Comparison of ENCODE assay signal across 30 mouse cellular contexts in genomic region chr6:138580491-138581076, GRCm38 (mm10). TPM values are rescaled to one million over a fixed set of nuclear protein-coding genes. Genes with fewer than 3 reads are reported as not detected.
A peak's percentile ranks its signal among the peaks of the same experiment; 100 is the strongest.
DNase-seq lines count a peak whose midpoint lies in the region; ATAC-seq and TF ChIP-seq lines count a peak whose summit lies in the region.
"Had no signal": no experiment of that assay in that cellular context is flagged by ENCODE, and none has a peak within 500 bp of the region (broad histone marks: within the 10 kb centered on the region; RNA-seq: fewer than 3 reads in every experiment).

No protein-coding gene starts in this region.

- H3K9me3 ChIP-seq in forebrain, embryonic 14.5 days (replicated peaks; ENCODE audit: control insufficient read depth, low read length) = no peaks in the 10 kb centered on the region
- H3K9me3 ChIP-seq in forebrain, embryonic 12.5 days = no peaks in the 10 kb centered on the region
- H3K9me3 ChIP-seq in midbrain, embryonic 14.5 days (ENCODE audit: control insufficient read depth, low read length) = no peaks in the 10 kb centered on the region
- H3K9me3 ChIP-seq: embryonic facial prominence, embryonic 12.5 days; forebrain, embryonic 10.5 days; limb, embryonic 13.5 days; lung, embryonic 15.5 days; neural tube, embryonic 13.5 days had no signal

- no peak overlapping the region for H3K4me3 ChIP-seq in forebrain, embryonic 14.5 days (ENCODE audit: low read depth, low read length)
- H3K4me3 ChIP-seq in forebrain, embryonic 12.5 days (replicated peaks) = no peak overlapping the region
- H3K4me3 ChIP-seq in layer of hippocampus, adult 2 months = peak overlapping the region; percentile 13; the same call in 1 of the 2 replicates
- H3K4me3 ChIP-seq in midbrain, embryonic 14.5 days (replicated peaks; ENCODE audit: low read depth, low read length) = peak overlapping the region; percentile 7; the same call in 1 of the 2 replicates
- H3K4me3 ChIP-seq: embryonic facial prominence, embryonic 12.5 days; forebrain, embryonic 10.5 days; limb, embryonic 13.5 days; lung, embryonic 15.5 days; neural tube, embryonic 13.5 days had no signal

- peaks cover 7% of the 10 kb centered on the region for H3K4me1 ChIP-seq in forebrain, embryonic 14.5 days (ENCODE audit: control insufficient read depth, insufficient read depth, low read length)
- peaks cover 19% of the 10 kb centered on the region for H3K4me1 ChIP-seq in forebrain, embryonic 12.5 days
- H3K4me1 ChIP-seq in midbrain, embryonic 14.5 days (ENCODE audit: control insufficient read depth, insufficient read depth, low read length) = peaks cover 30% of the 10 kb centered on the region
- H3K4me1 ChIP-seq: embryonic facial prominence, embryonic 12.5 days; limb, embryonic 13.5 days; lung, embryonic 15.5 days had no signal

- no peak overlapping the region for H3K4me2 ChIP-seq in forebrain, embryonic 14.5 days (ENCODE audit: low read length)
- no peak overlapping the region for H3K4me2 ChIP-seq in forebrain, embryonic 12.5 days
- peak overlapping the region; percentile 39 for H3K4me2 ChIP-seq in midbrain, embryonic 14.5 days (ENCODE audit: low read length)
- H3K4me2 ChIP-seq: embryonic facial prominence, embryonic 12.5 days; limb, embryonic 13.5 days; liver, embryonic 11.5 days; lung, embryonic 15.5 days; neural tube, embryonic 13.5 days had no signal

- DNase-seq in forebrain, embryonic 14.5 days (ENCODE audit: low spot score) = peak; percentile 30
- DNase-seq in layer of hippocampus, adult 2 months (ENCODE audit: low spot score in 2 of 2) = no peak
- no peak for DNase-seq in layer of hippocampus, postnatal 25 days (ENCODE audit: extremely low spot score in 1 of 2, low spot score in 1 of 2)
- peak; percentile 64 for DNase-seq in midbrain, embryonic 14.5 days
- DNase-seq in urinary bladder, postnatal 4 days (ENCODE audit: low spot score in 2 of 2) = no peak
- no peak for DNase-seq in left cerebral cortex, postnatal 10 days (ENCODE audit: extremely low spot score in 1 of 2, low spot score in 2 of 2)
- DNase-seq: adrenal gland, adult 8-10 months; cerebellum, adult 11 months; cerebellum, adult 9-10 months; cerebellum, postnatal 36 days; forebrain, postnatal 0 days; heart, postnatal 14 days; kidney, adult 9 months; kidney, postnatal 10 days; layer of hippocampus, adult 9-11 months; right cerebral cortex, postnatal 14 days; thymus, postnatal 4 days had no signal

- H3K36me3 ChIP-seq in forebrain, embryonic 14.5 days (ENCODE audit: control insufficient read depth, insufficient read depth, low read length) = no peaks in the 10 kb centered on the region
- no peaks in the 10 kb centered on the region for H3K36me3 ChIP-seq in forebrain, embryonic 12.5 days (replicated peaks)
- no peaks in the 10 kb centered on the region for H3K36me3 ChIP-seq in midbrain, embryonic 14.5 days (ENCODE audit: control insufficient read depth, insufficient read depth, low read length)
- H3K36me3 ChIP-seq: embryonic facial prominence, embryonic 12.5 days; forebrain, embryonic 10.5 days; limb, embryonic 13.5 days; lung, embryonic 15.5 days; neural tube, embryonic 13.5 days had no signal

- ATAC-seq in forebrain, embryonic 14.5 days = no peak
- no peak for ATAC-seq in forebrain, embryonic 12.5 days (ENCODE audit: low FRiP score)
- no peak for ATAC-seq in midbrain, embryonic 14.5 days (ENCODE audit: low FRiP score, low TSS enrichment)
- ATAC-seq: forebrain, postnatal 0 days; intestine, embryonic 16.5 days had no signal

- H3K9ac ChIP-seq in forebrain, embryonic 14.5 days (ENCODE audit: low read length) = no peak overlapping the region
- H3K9ac ChIP-seq in forebrain, embryonic 12.5 days = no peak overlapping the region
- no peak overlapping the region for H3K9ac ChIP-seq in midbrain, embryonic 14.5 days (replicated peaks; ENCODE audit: low read length)
- H3K9ac ChIP-seq: embryonic facial prominence, embryonic 12.5 days; forebrain, postnatal 0 days; limb, embryonic 13.5 days; lung, embryonic 15.5 days; neural tube, embryonic 13.5 days had no signal

- no peak for TF ChIP-seq CTCF in layer of hippocampus, adult 2 months (conservative IDR thresholded peaks at IDR 0.05)

- intact Hi-C loops in left cerebral cortex, postnatal 10 days (cut with DNase I) = no loop called here

- 44% methylated on average over 9 of the region's 9 CpGs for WGBS in forebrain, embryonic 14.5 days
- WGBS in forebrain, embryonic 12.5 days = 52% methylated on average over 9 of the region's 9 CpGs
- 17% methylated on average over 9 of the region's 9 CpGs for WGBS in midbrain, embryonic 14.5 days

- H3K27ac ChIP-seq in forebrain, embryonic 14.5 days (ENCODE audit: low read depth, low read length) = no peak overlapping the region
- H3K27ac ChIP-seq in forebrain, embryonic 12.5 days = no peak overlapping the region
- H3K27ac ChIP-seq in layer of hippocampus, adult 2 months = peak overlapping the region; percentile 29; the same call in 1 of the 2 replicates
- peak overlapping the region; percentile 52 for H3K27ac ChIP-seq in midbrain, embryonic 14.5 days (replicated peaks; ENCODE audit: low read depth, low read length)
- H3K27ac ChIP-seq: embryonic facial prominence, embryonic 12.5 days; forebrain, embryonic 10.5 days; limb, embryonic 13.5 days; lung, embryonic 15.5 days; neural tube, embryonic 13.5 days had no signal

- peaks cover 65% of the 10 kb centered on the region for H3K27me3 ChIP-seq in forebrain, embryonic 14.5 days (replicated peaks; ENCODE audit: control insufficient read depth, insufficient read depth, low read length)
- H3K27me3 ChIP-seq in forebrain, embryonic 12.5 days = peaks cover 80% of the 10 kb centered on the region
- no peaks in the 10 kb centered on the region for H3K27me3 ChIP-seq in midbrain, embryonic 14.5 days (ENCODE audit: control insufficient read depth, insufficient read depth, low read length)
- H3K27me3 ChIP-seq: CH12.LX; embryonic facial prominence, embryonic 12.5 days; limb, embryonic 13.5 days; lung, embryonic 15.5 days; neural tube, embryonic 13.5 days had no signal

RNA-seq across cellular contexts. Expression of gene Lmo3, which starts 1.2 kb away (rescaled TPM):
- 140 and 155 TPM in 2 replicates for polyA plus RNA-seq in forebrain, embryonic 14.5 days (2014; fragmentation: Nextera tagmentation; extraction: Ambion mirVana)
- polyA plus RNA-seq in forebrain, embryonic 12.5 days (2016; fragmentation: Nextera tagmentation; extraction: Ambion mirVana) = 51.0 and 56.8 TPM in 2 replicates
- 100 to 1,000 TPM; 200 to 201 TPM for total RNA-seq in layer of hippocampus, adult 2 months (2021)
- total RNA-seq in layer of hippocampus, postnatal 25 days (2021) = 100 to 1,000 TPM; 184 to 195 TPM
- 213 and 218 TPM in 2 replicates for polyA plus RNA-seq in midbrain, embryonic 14.5 days (2014; fragmentation: Nextera tagmentation; extraction: Ambion mirVana)
- total RNA-seq in left cerebral cortex, postnatal 10 days (2021) = 100 to 1,000 TPM; 224 to 239 TPM
- total RNA-seq: CH12.LX; ES-E14; heart, postnatal 14 days; megakaryocyte progenitor cell, adult 5-6 weeks had no signal
- polyA plus RNA-seq: C2C12; testis, adult 2 months had no signal

Comparison
In these comparisons a context has a peak if more than half of its experiments do, and no peak if none do; other contexts are left out.
1. DNase-seq: peak in forebrain, embryonic 14.5 days (single experiment) and midbrain, embryonic 14.5 days (single experiment); none in layer of hippocampus, adult 2 months (0 of 2), layer of hippocampus, postnatal 25 days (0 of 2), urinary bladder, postnatal 4 days (0 of 2) and left cerebral cortex, postnatal 10 days (0 of 2).
2. H3K27ac ChIP-seq: peak in layer of hippocampus, adult 2 months (single experiment) and midbrain, embryonic 14.5 days (single experiment); none in forebrain, embryonic 14.5 days (single experiment) and forebrain, embryonic 12.5 days (single experiment).
3. H3K4me3 ChIP-seq: peak in layer of hippocampus, adult 2 months (single experiment) and midbrain, embryonic 14.5 days (single experiment); none in forebrain, embryonic 14.5 days (single experiment) and forebrain, embryonic 12.5 days (single experiment).